Mouse (Mus musculus) CH12.LX (cell line): Measurements from ENCODE around the gene Abhd2. TPM values are rescaled to one million over a fixed set of nuclear protein-coding genes. Genes with fewer than 3 reads are reported as not detected.

ENCODE experiments used
- DNase-seq: peaks from one replicate; pipeline ENCODE4 v3.0.0-alpha.2; 2013; ENCODE audit errors: extremely low read depth
- H3K27ac ChIP-seq: 2 replicates; pipeline ENCODE4 v1.5.1; 2012; ENCODE audit warnings: low read depth, mild to moderate bottlenecking, control low read depth, moderate library complexity; ENCODE audit not compliant: insufficient read depth
- H3K27me3 ChIP-seq: replicated peaks from 2 replicates; pipeline ENCODE3; 2012; ENCODE audit warnings: inconsistent platforms
- H3K36me3 ChIP-seq, 2 experiments: replicated peaks in 1 of 2; 2 replicates each; pipeline versions ENCODE3 to v1.6.1; 2012; ENCODE audit warnings: inconsistent platforms in 1 of 2, low read length in 1 of 2, mild to moderate bottlenecking in 1 of 2, mixed read lengths in 1 of 2, moderate library complexity in 1 of 2; ENCODE audit not compliant: control insufficient read depth in 1 of 2, insufficient read depth in 1 of 2
- H3K4me1 ChIP-seq, 2 experiments: 2 replicates each; pipeline ENCODE4 v1.6.1; 2012; ENCODE audit warnings: inconsistent platforms in 1 of 2, moderate library complexity in 1 of 2; ENCODE audit not compliant: insufficient read depth in 2 of 2, control insufficient read depth in 1 of 2
- H3K4me2 ChIP-seq: 2 replicates; pipeline ENCODE4 v1.6.1; 2012; ENCODE audit warnings: low read depth, mild to moderate bottlenecking, control low read depth; ENCODE audit not compliant: poor library complexity, insufficient read depth, severe bottlenecking
- H3K4me3 ChIP-seq, 3 experiments: fragments of 150-350 bp in 1 of 3; sonication (generic) in 1 of 3; replicated peaks in 1 of 3; 2 replicates each; pipeline versions ENCODE3 to v1.5.1; 2011 to 2012; ENCODE audit warnings: low read depth in 2 of 3, low read length in 2 of 3, mild to moderate bottlenecking in 2 of 3, moderate library complexity in 2 of 3, control low read depth in 1 of 3, improper control_type of control experiment in 1 of 3, inconsistent platforms in 1 of 3, mixed read lengths in 1 of 3; ENCODE audit not compliant: poor library complexity in 1 of 3
- H3K79me2 ChIP-seq: replicated peaks from 2 replicates; pipeline ENCODE4 v1.6.1; 2012; ENCODE audit warnings: mild to moderate bottlenecking, moderate library complexity; ENCODE audit not compliant: control insufficient read depth, poor library complexity, insufficient read depth, severe bottlenecking; ENCODE audit errors: extremely low read depth
- H3K9ac ChIP-seq: 2 replicates; pipeline ENCODE4 v1.6.1; 2012; ENCODE audit warnings: low read depth, mild to moderate bottlenecking, control low read depth, moderate library complexity; ENCODE audit not compliant: insufficient read depth
- H3K9me3 ChIP-seq: replicated peaks from 2 replicates; pipeline ENCODE3; 2012; ENCODE audit warnings: low read length, inconsistent platforms, mixed read lengths
- BHLHE40 ChIP-seq: IDR thresholded peaks from 2 replicates; pipeline ENCODE4 v1.6.1; 2011; ENCODE audit warnings: mild to moderate bottlenecking, low read depth, low read length, improper control_type of control experiment
- CHD2 ChIP-seq: IDR thresholded peaks from 2 replicates; pipeline ENCODE4 v1.6.1; 2011; ENCODE audit warnings: low read length, improper control_type of control experiment
- CTCF ChIP-seq, 2 experiments: IDR thresholded peaks in 1 of 2; conservative IDR thresholded peaks in 1 of 2; 2 replicates each; pipeline ENCODE4 v1.5.1; 2011 to 2012; ENCODE audit warnings: low read depth in 2 of 2, low read length in 2 of 2, improper control_type of control experiment in 1 of 2, inconsistent platforms in 1 of 2, mild to moderate bottlenecking in 1 of 2, moderate library complexity in 1 of 2
- EP300 ChIP-seq: IDR thresholded peaks from 2 replicates; pipeline ENCODE4 v1.6.1; 2011; ENCODE audit warnings: low read length, improper control_type of control experiment
- ETS1 ChIP-seq: conservative IDR thresholded peaks from 2 replicates; pipeline ENCODE4 v1.6.1; 2012; ENCODE audit warnings: low read depth, mild to moderate bottlenecking, inconsistent platforms, low read length, improper control_type of control experiment, moderate library complexity
- HCFC1 ChIP-seq: IDR thresholded peaks from 2 replicates; pipeline ENCODE4 v1.6.1; 2012; ENCODE audit warnings: low read depth, mild to moderate bottlenecking, inconsistent platforms, low read length, improper control_type of control experiment
- IRF4 ChIP-seq: IDR thresholded peaks from 2 replicates; pipeline ENCODE4 v1.6.1; 2014; ENCODE audit warnings: low read depth, mild to moderate bottlenecking, inconsistent platforms, low read length, improper control_type of control experiment
- MAFK ChIP-seq: IDR thresholded peaks from 2 replicates; pipeline ENCODE4 v1.6.1; 2011; ENCODE audit warnings: low read length, improper control_type of control experiment; ENCODE audit not compliant: insufficient replicate concordance
- MAX ChIP-seq: IDR thresholded peaks from 2 replicates; pipeline ENCODE4 v1.6.1; 2011; ENCODE audit warnings: low read length, improper control_type of control experiment
- MAZ ChIP-seq: IDR thresholded peaks from 2 replicates; pipeline ENCODE4 v1.6.1; 2012; ENCODE audit warnings: low read depth, mild to moderate bottlenecking, inconsistent platforms, low read length, improper control_type of control experiment, moderate library complexity
- MEF2A ChIP-seq: IDR thresholded peaks from 2 replicates; pipeline ENCODE4 v1.6.1; 2014; ENCODE audit warnings: low read depth, mild to moderate bottlenecking, inconsistent platforms, low read length, improper control_type of control experiment, borderline replicate concordance
- MYC ChIP-seq: IDR thresholded peaks from 2 replicates; pipeline ENCODE4 v1.6.1; 2011; ENCODE audit warnings: low read depth, mild to moderate bottlenecking, improper control_type of control experiment, low read length
- NELFE ChIP-seq: IDR thresholded peaks from 2 replicates; pipeline ENCODE4 v1.6.1; 2011; ENCODE audit warnings: low read depth, low read length, improper control_type of control experiment
- NRF1 ChIP-seq: IDR thresholded peaks from 2 replicates; pipeline ENCODE4 v1.6.1; 2014; ENCODE audit warnings: low read depth, mild to moderate bottlenecking, inconsistent platforms, low read length, improper control_type of control experiment, moderate library complexity
- RAD21 ChIP-seq: IDR thresholded peaks from 2 replicates; pipeline ENCODE4 v1.6.1; 2011; ENCODE audit warnings: low read depth, mild to moderate bottlenecking, low read length, improper control_type of control experiment, moderate library complexity
- UBTF ChIP-seq: IDR thresholded peaks from 2 replicates; pipeline ENCODE4 v1.6.1; 2012; ENCODE audit warnings: low read depth, mild to moderate bottlenecking, inconsistent platforms, low read length, improper control_type of control experiment, moderate library complexity
- USF1 ChIP-seq: IDR thresholded peaks from 2 replicates; pipeline ENCODE4 v1.6.1; 2014; ENCODE audit warnings: low read depth, mild to moderate bottlenecking, inconsistent platforms, low read length, improper control_type of control experiment
- USF2 ChIP-seq: conservative IDR thresholded peaks from 2 replicates; pipeline ENCODE4 v1.6.1; 2011; ENCODE audit warnings: low read depth, low read length, improper control_type of control experiment
- ZKSCAN1 ChIP-seq: IDR thresholded peaks from 2 replicates; pipeline ENCODE4 v1.6.1; 2012; ENCODE audit warnings: low read depth, inconsistent platforms, low read length, improper control_type of control experiment, borderline replicate concordance
- ZNF384 ChIP-seq: IDR thresholded peaks from 2 replicates; pipeline ENCODE4 v1.6.1; 2012; ENCODE audit warnings: low read depth, low read length, improper control_type of control experiment, inconsistent platforms
- dilution Hi-C: fragments of 300-500 bp; cut with MboI; formaldehyde crosslinking; loops from 2 replicates; pipeline ENCODE4 v1.14.3; 2020; ENCODE audit warnings: low sequenced_read_pairs; ENCODE audit not compliant: extremely low pct_unique_long_range_greater_than_20kb, extremely low pct_ligation_motif_present
- in situ Hi-C: fragments of 300-500 bp; cut with MboI; formaldehyde crosslinking; loops from 3 replicates; pipeline ENCODE4 v1.14.3; 2019; ENCODE audit warnings: low sequenced_read_pairs, low pct_ligation_motif_present, low pct_unique_long_range_greater_than_20kb, mixed read lengths
- polyA plus RNA-seq: library from polyadenylated mRNA; unstranded; fragments of >175 nt; gene quantifications from 2 replicates; pipeline ENCODE4 v1.2.1, GENCODE M21; 2012; ENCODE audit warnings: low read depth; ENCODE audit not compliant: insufficient read length
- total RNA-seq, 2 experiments: library from RNA; depleted of rRNA; stranded (reverse); fragments of 300-350 nt in 1 of 2; fragments of >200 nt in 1 of 2; gene quantifications; 2 replicates each; pipeline ENCODE4 v1.2.3; 2012 to 2014

Abhd2 gene
- total and polyA plus RNA-seq, 3 experiments = 6.0 to 15.4 (median 9.9) TPM

GRCm38 (mm10) chr7:79267690-79268388, 5.2 kb upstream of the Abhd2 start:
- Histone ChIP-seq H3K27me3 (peaks cover 6% of the 10 kb centered on the region), H3K9me3 (no peaks in the 10 kb centered on the region), H3K4me1 (peaks cover 14 to 56% of the 10 kb centered on the region in 2 experiments), H3K36me3 (no peaks in the 10 kb centered on the region), H3K27ac (no peak overlapping the region), H3K4me2 (no peak overlapping the region), H3K4me3 (no peak overlapping the region), H3K79me2 (no peaks in the 10 kb centered on the region), H3K9ac (no peak overlapping the region)
- TF ChIP-seq MAFK (no peak), MAX (0 out of 2 replicates have a peak, but pooled peaks have one; percentile 28)
- dilution Hi-C loops (no loop called here), in situ Hi-C loops (loop anchor here (25.0 kb wide), 1 partner anchor 194 kb away; the partner anchor contains the start of gene Polg)
- no peak for DNase-seq

GRCm38 (mm10) chr7:79268897-79269296, 4.1 kb upstream of the Abhd2 start:
- Histone ChIP-seq H3K27ac (no peak overlapping the region), H3K79me2 (no peaks in the 10 kb centered on the region), H3K9ac (no peak overlapping the region), H3K27me3 (peaks cover 6% of the 10 kb centered on the region)
- TF ChIP-seq HCFC1 (no peak), NELFE (no peak), USF1 (no peak), MAFK (no peak), UBTF (no peak), IRF4 (peak; percentile 21; the same call in 1 of the 2 replicates), MAZ (no peak), ZKSCAN1 (peak; percentile 30; the same call in 1 of the 2 replicates), MEF2A (peak; percentile 30; the same call in 1 of the 2 replicates), ZNF384 (no peak), ETS1 (peak; percentile 62), BHLHE40 (peak; percentile 93), USF2 (no peak), CHD2 (no peak), MYC (peak; percentile 61; the same call in 1 of the 2 replicates), NRF1 (peak; percentile 39; the same call in 1 of the 2 replicates), EP300 (no peak), CTCF (conservative IDR thresholded peaks at IDR 0.05 in 1 of 2, IDR thresholded peaks at IDR 0.05 in 1 of 2; ENCODE audit: low read depth in 2 of 2, low read length in 2 of 2) (no peak), RAD21 (no peak)
- TF ChIP-seq, all 38 proteins: peak for 7
- no peaks in the 10 kb centered on the region for H3K9me3 ChIP-seq
- dilution Hi-C loops = no loop called here
- H3K4me1 ChIP-seq = peaks cover 14 to 58% of the 10 kb centered on the region in 2 experiments
- H3K4me2 ChIP-seq = no peak overlapping the region
- in situ Hi-C loops = loop anchor here (25.0 kb wide), 1 partner anchor 193 kb away; the partner anchor contains the start of gene Polg
- no peak for DNase-seq
- no peak overlapping the region for H3K4me3 ChIP-seq
- no peaks in the 10 kb centered on the region for H3K36me3 ChIP-seq
